Mouse (Mus musculus) 3134 (cell line): Measurements from ENCODE around the gene Pcp2.
"Not testable (repeated sequence)": the region's sequence is repeated elsewhere in the genome, so short reads cannot be mapped to it uniquely, and the experiment has no call there.

Experiments
- DNase-seq: peaks from one replicate; pipeline ENCODE4 v3.0.0-alpha.2; 2011; ENCODE audit warnings: low spot score; ENCODE audit not compliant: insufficient read length; ENCODE audit errors: extremely low read depth

Pcp2 gene

GRCm38 (mm10) chr8:3622119-3622518 is 3.2 kb downstream of the Pcp2 start:
- no peak for DNase-seq

GRCm38 (mm10) chr8:3621199-3621970 is 4.0 kb downstream of the Pcp2 start, which contains the start of the genes Xab2 and Pet100:
Gene Xab2, minus strand, starts transcription at chr8:3621316.
Gene Pet100, plus strand, starts transcription at chr8:3621548.
- peak; percentile 97 for DNase-seq

GRCm38 (mm10) chr8:3609816-3610150 is 15.6 kb downstream of the Pcp2 start:
- no peak for DNase-seq

- DNase-seq: no peak
Measured at GRCm38 (mm10) chr8:3609046-3609815, 16.1 kb downstream of the Pcp2 start.

GRCm38 (mm10) chr8:3607822-3608221 is 17.5 kb downstream of the Pcp2 start:
- no peak for DNase-seq

GRCm38 (mm10) chr8:3606593-3606992 is 18.8 kb downstream of the Pcp2 start:
- DNase-seq: peak; percentile 73

GRCm38 (mm10) chr8:3603439-3603838 is 21.9 kb downstream of the Pcp2 start:
- no peak for DNase-seq

- DNase-seq: peak; percentile 62
Measured at GRCm38 (mm10) chr8:3600401-3600800, 24.9 kb downstream of the Pcp2 start.

GRCm38 (mm10) chr8:3599219-3599618 is 26.1 kb downstream of the Pcp2 start:
- DNase-seq: no peak

- DNase-seq: no peak
Measured at GRCm38 (mm10) chr8:3598054-3598453, 27.3 kb downstream of the Pcp2 start.

GRCm38 (mm10) chr8:3594466-3594865 is 30.9 kb downstream of the Pcp2 start:
- DNase-seq: no peak

- DNase-seq: no peak
Measured at GRCm38 (mm10) chr8:3593470-3593869, 31.9 kb downstream of the Pcp2 start.

GRCm38 (mm10) chr8:3588258-3588633 is 37.1 kb downstream of the Pcp2 start:
- DNase-seq: no peak

GRCm38 (mm10) chr8:3587391-3588257 is 37.7 kb downstream of the Pcp2 start:
- DNase-seq: no peak

- no peak for DNase-seq
Measured at GRCm38 (mm10) chr8:3586993-3587390, 38.4 kb downstream of the Pcp2 start, which contains the start of gene Camsap3. Gene Camsap3, plus strand, starts transcription at chr8:3587293.

GRCm38 (mm10) chr8:3586452-3586851 is 38.9 kb downstream of the Pcp2 start:
- no peak for DNase-seq

GRCm38 (mm10) chr8:3581961-3582360 is 43.4 kb downstream of the Pcp2 start:
- DNase-seq: not testable (repeated sequence)

- no peak for DNase-seq
Measured at GRCm38 (mm10) chr8:3579390-3580364, 45.7 kb downstream of the Pcp2 start.

- DNase-seq: no peak
Measured at GRCm38 (mm10) chr8:3576211-3576960, 49.0 kb downstream of the Pcp2 start.
